In genomic region chr9:103093681-103094080, GRCm38 (mm10) we compare ENCODE assay signal across 35 mouse cellular contexts.
"Had no signal": no experiment of that assay in that cellular context is flagged by ENCODE, and none has a peak within 500 bp of the region (broad histone marks: within the 10 kb centered on the region; RNA-seq: fewer than 3 reads in every experiment).

No protein-coding gene starts in this region.

- H3K9ac ChIP-seq: heart, embryonic 12.5 days; heart, embryonic 13.5 days; heart, embryonic 15.5 days; hindbrain, embryonic 12.5 days; hindbrain, embryonic 13.5 days; hindbrain, embryonic 14.5 days; hindbrain, embryonic 15.5 days; intestine, embryonic 15.5 days; kidney, embryonic 15.5 days had no signal

- H3K27me3 ChIP-seq: heart, embryonic 12.5 days; hindbrain, embryonic 12.5 days; hindbrain, embryonic 13.5 days; hindbrain, embryonic 15.5 days; intestine, embryonic 15.5 days; kidney, embryonic 15.5 days had no signal

- H3K27ac ChIP-seq: heart, embryonic 13.5 days; heart, embryonic 15.5 days; hindbrain, embryonic 10.5 days; hindbrain, embryonic 12.5 days; hindbrain, embryonic 13.5 days; hindbrain, embryonic 14.5 days; hindbrain, embryonic 15.5 days; hindbrain, postnatal 0 days; intestine, embryonic 15.5 days; kidney, embryonic 15.5 days; kidney, postnatal 0 days; layer of hippocampus, adult 2 months; left cerebral cortex, adult 2 months had no signal

- DNase-seq: heart, postnatal 10 days; heart, postnatal 14 days; heart, postnatal 36 days; heart, postnatal 4 days; kidney, adult 11 months; kidney, adult 18-20 months; kidney, adult 2 months; kidney, adult 8-10 months; kidney, adult 9 months; kidney, postnatal 10 days; kidney, postnatal 14 days; kidney, postnatal 25 days; kidney, postnatal 36 days; kidney, postnatal 4 days; layer of hippocampus, adult 9-11 months; layer of hippocampus, postnatal 36 days had no signal

- H3K4me2 ChIP-seq: heart, embryonic 11.5 days; heart, embryonic 12.5 days; heart, embryonic 13.5 days; heart, embryonic 15.5 days; hindbrain, embryonic 12.5 days; hindbrain, embryonic 13.5 days; hindbrain, embryonic 14.5 days; hindbrain, embryonic 15.5 days; intestine, embryonic 15.5 days; kidney, embryonic 15.5 days had no signal

- H3K4me1 ChIP-seq: heart, embryonic 12.5 days had no signal

- H3K4me3 ChIP-seq: heart, embryonic 12.5 days; heart, embryonic 13.5 days; heart, embryonic 15.5 days; hindbrain, embryonic 10.5 days; hindbrain, embryonic 12.5 days; hindbrain, embryonic 13.5 days; hindbrain, embryonic 15.5 days; intestine, embryonic 15.5 days; kidney, embryonic 15.5 days; layer of hippocampus, adult 2 months; left cerebral cortex, adult 2 months had no signal

- ATAC-seq: hindbrain, embryonic 16.5 days; hindbrain, postnatal 0 days; inflammation-experienced regulatory T-cells, adult 6 months; intestine, embryonic 15.5 days; intestine, embryonic 16.5 days; intestine, postnatal 0 days had no signal

- H3K9me3 ChIP-seq: heart, embryonic 13.5 days; heart, embryonic 15.5 days; hindbrain, embryonic 10.5 days; hindbrain, embryonic 12.5 days; hindbrain, embryonic 13.5 days; hindbrain, embryonic 15.5 days; intestine, embryonic 15.5 days; kidney, embryonic 15.5 days had no signal

- H3K36me3 ChIP-seq: heart, embryonic 12.5 days; heart, embryonic 13.5 days; heart, embryonic 15.5 days; hindbrain, embryonic 10.5 days; hindbrain, embryonic 12.5 days; hindbrain, embryonic 13.5 days; hindbrain, embryonic 15.5 days; intestine, embryonic 15.5 days; kidney, embryonic 15.5 days had no signal
